Mouse (Mus musculus) myocyte (in vitro differentiated cells): ENCODE data around the gene Steap2. TPM values are rescaled to one million over a fixed set of nuclear protein-coding genes. Genes with fewer than 3 reads are reported as not detected.

ENCODE experiments used
- H3K27me3 ChIP-seq: one replicate; pipeline ENCODE4 v1.6.1; 2011; ENCODE audit not compliant: control insufficient read depth, insufficient read depth, insufficient read length
- H3K36me3 ChIP-seq: one replicate; pipeline ENCODE4 v1.6.1; 2011; ENCODE audit not compliant: control insufficient read depth, insufficient read depth
- H3K4me2 ChIP-seq: one replicate; pipeline ENCODE4 v1.6.1; 2011; ENCODE audit warnings: low read depth, control low read depth
- H3K4me3 ChIP-seq: one replicate; pipeline ENCODE4 v1.5.1; 2011; ENCODE audit warnings: mild to moderate bottlenecking, control low read depth, moderate library complexity
- H3K79me2 ChIP-seq: one replicate; pipeline ENCODE4 v1.6.1; 2011; ENCODE audit not compliant: control insufficient read depth, insufficient read depth
- H3ac ChIP-seq: one replicate; pipeline ENCODE4 v1.6.1; 2011; ENCODE audit not compliant: control insufficient read depth, insufficient read length
- CEBPB ChIP-seq: IDR thresholded peaks from 2 replicates; pipeline ENCODE4 v1.6.1; 2011; ENCODE audit warnings: mild to moderate bottlenecking, moderate library complexity; ENCODE audit not compliant: poor library complexity, insufficient read depth, severe bottlenecking
- E2F4 ChIP-seq: IDR thresholded peaks from one replicate; pipeline ENCODE4 v1.6.1; 2011; ENCODE audit warnings: mild to moderate bottlenecking, control low read depth, moderate library complexity; ENCODE audit not compliant: insufficient read depth
- MAX ChIP-seq: IDR thresholded peaks from one replicate; pipeline ENCODE4 v1.6.1; 2011; ENCODE audit warnings: low read depth, mild to moderate bottlenecking, control low read depth
- MYOD1 ChIP-seq, 3 experiments: IDR thresholded peaks; one replicate each; pipeline ENCODE4 v1.6.1; 2011; ENCODE audit warnings: control low read depth in 2 of 3, low read depth in 2 of 3, mild to moderate bottlenecking in 2 of 3, moderate library complexity in 1 of 3; ENCODE audit not compliant: insufficient read length in 2 of 3, control insufficient read depth in 1 of 3
- MYOG ChIP-seq, 3 experiments: IDR thresholded peaks; one replicate each; pipeline ENCODE4 v1.6.1; 2011; ENCODE audit warnings: control low read depth in 2 of 3, low read depth in 2 of 3, mild to moderate bottlenecking in 2 of 3; ENCODE audit not compliant: insufficient read length in 2 of 3, control insufficient read depth in 1 of 3, insufficient read depth in 1 of 3
- POLR2A ChIP-seq: IDR thresholded peaks from one replicate; pipeline ENCODE4 v1.6.1; 2011; ENCODE audit warnings: low read depth, mild to moderate bottlenecking, control low read depth, moderate library complexity; ENCODE audit not compliant: insufficient read length
- POLR2AphosphoS2 ChIP-seq: IDR thresholded peaks from one replicate; pipeline ENCODE4 v1.6.1; 2011; ENCODE audit warnings: low read depth, control low read depth; ENCODE audit not compliant: insufficient read length
- REST ChIP-seq: IDR thresholded peaks from one replicate; pipeline ENCODE4 v1.6.1; 2011; ENCODE audit warnings: mild to moderate bottlenecking, control low read depth, moderate library complexity; ENCODE audit not compliant: insufficient read depth, insufficient read length
- SRF ChIP-seq: IDR thresholded peaks from one replicate; pipeline ENCODE4 v1.6.1; 2011; ENCODE audit warnings: low read depth; ENCODE audit not compliant: control insufficient read depth, insufficient read length
- TCF12 ChIP-seq: IDR thresholded peaks from one replicate; pipeline ENCODE4 v1.6.1; 2011; ENCODE audit warnings: mild to moderate bottlenecking, control low read depth; ENCODE audit not compliant: poor library complexity, insufficient read depth, severe bottlenecking
- TCF3 ChIP-seq: IDR thresholded peaks from one replicate; pipeline ENCODE4 v1.6.1; 2011; ENCODE audit warnings: low read depth, control low read depth; ENCODE audit not compliant: insufficient read length
- USF1 ChIP-seq: IDR thresholded peaks from one replicate; pipeline ENCODE4 v1.6.1; 2011; ENCODE audit warnings: low read depth, mild to moderate bottlenecking, control low read depth, moderate library complexity
- polyA plus RNA-seq: library from polyadenylated mRNA; unstranded; fragments of >200 nt; fragmentation: generic; extraction: Trizol; gene quantifications from one replicate; pipeline ENCODE4 v1.2.1, GENCODE M21; 2012; ENCODE audit warnings: missing spikeins

Steap2 gene
- polyA plus RNA-seq, 1 experiment = 15.5 TPM

GRCm38 (mm10) chr5:5625491-5625890, 68.9 kb downstream of the Steap2 start:
- no peak overlapping the region for H3K4me3 ChIP-seq
- no peaks in the 10 kb centered on the region for H3K27me3 ChIP-seq
- peak overlapping the region; percentile 45 for H3K4me2 ChIP-seq
- H3K36me3 ChIP-seq = no peaks in the 10 kb centered on the region
- no peak for TF ChIP-seq SRF
- no peak for TF ChIP-seq USF1
- no peak for TF ChIP-seq MYOG (IDR thresholded peaks at IDR 0.05; ENCODE audit: control insufficient read depth in 1 of 3, insufficient read depth in 1 of 3, insufficient read length in 2 of 3, low read depth in 2 of 3)
- TF ChIP-seq CEBPB = no peak
- no peak for TF ChIP-seq POLR2AphosphoS2
- TF ChIP-seq TCF3 = no peak
- no peak for TF ChIP-seq POLR2A
- no peak for TF ChIP-seq MAX
- no peak for TF ChIP-seq REST
- TF ChIP-seq E2F4 = no peak
- TF ChIP-seq MYOD1 (IDR thresholded peaks at IDR 0.05; ENCODE audit: control insufficient read depth in 1 of 3, insufficient read length in 2 of 3, low read depth in 2 of 3) = no peak
- TF ChIP-seq TCF12 = no peak
- H3ac ChIP-seq = no peak overlapping the region
- H3K79me2 ChIP-seq = no peaks in the 10 kb centered on the region

GRCm38 (mm10) chr5:5618329-5618728, 76.0 kb downstream of the Steap2 start:
- Histone ChIP-seq H3ac (no peak overlapping the region), H3K4me3 (no peak overlapping the region), H3K4me2 (peak overlapping the region; percentile 56), H3K36me3 (no peaks in the 10 kb centered on the region), H3K27me3 (no peaks in the 10 kb centered on the region), H3K79me2 (no peaks in the 10 kb centered on the region)
- peak; percentile 49 for TF ChIP-seq MAX
- TF ChIP-seq MYOG (IDR thresholded peaks at IDR 0.05; ENCODE audit: control insufficient read depth in 1 of 3, insufficient read depth in 1 of 3, insufficient read length in 2 of 3, low read depth in 2 of 3) = peak; percentile 11 to 65 (median 26)
- TF ChIP-seq MYOD1 (IDR thresholded peaks at IDR 0.05; ENCODE audit: control insufficient read depth in 1 of 3, insufficient read length in 2 of 3, low read depth in 2 of 3) = peak; percentile 91 to 99 (median 98)
- TF ChIP-seq TCF3 = peak; percentile 63
- no peak for TF ChIP-seq SRF
- peak; percentile 77 for TF ChIP-seq TCF12
- TF ChIP-seq REST = no peak
- peak; percentile 64 for TF ChIP-seq POLR2AphosphoS2
- peak; percentile 98 for TF ChIP-seq CEBPB
- no peak for TF ChIP-seq E2F4
- peak; percentile 56 for TF ChIP-seq POLR2A
- TF ChIP-seq USF1 = peak; percentile 14

Other genes starting within 250 kb of the Steap2 start
- gene 1700015F17Rik, start 215.4 kb downstream of the Steap2 start, polyA plus RNA-seq = not detected
- gene Cldn12, start 179.6 kb downstream of the Steap2 start, polyA plus RNA-seq = 15.0 TPM
- gene Gtpbp10, start 135.0 kb downstream of the Steap2 start, polyA plus RNA-seq = 4.6 TPM
- 0.44 TPM for gene Gm8773, start 120.8 kb downstream of the Steap2 start, polyA plus RNA-seq
- gene Cfap69, start 30.3 kb downstream of the Steap2 start, polyA plus RNA-seq = 2.3 TPM
- 90.3 TPM for gene Steap1, start 54.7 kb upstream of the Steap2 start, polyA plus RNA-seq